Mouse (Mus musculus): ENCODE data around the gene Tomt.
"Not testable (repeated sequence)": the region's sequence is repeated elsewhere in the genome, so short reads cannot be mapped to it uniquely, and the experiment has no call there.

The Tomt gene

DNA sequence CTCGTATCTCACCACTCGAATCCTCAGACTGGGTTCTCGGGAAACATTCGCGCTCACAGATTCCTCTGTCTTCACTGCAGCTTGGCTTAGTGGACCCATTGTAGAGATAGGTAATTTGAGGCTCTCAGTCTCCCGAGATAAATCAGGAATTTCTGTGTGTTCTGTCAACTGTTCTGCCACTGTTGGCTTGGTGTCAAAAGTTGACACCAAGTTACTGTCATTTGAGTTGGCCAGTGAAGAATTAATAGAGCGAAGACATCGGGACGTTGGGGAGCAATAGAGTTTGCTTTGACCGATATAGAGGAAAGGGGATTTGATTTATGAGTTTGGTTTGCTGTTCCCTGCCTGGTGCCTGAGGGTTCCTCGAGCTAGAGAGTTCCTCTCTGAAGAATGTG lies at the start of gene Tomt:
Tomt (minus strand) TSS at position 73 of the 395 bp plus-strand sequence.
- no peak for DNase-seq (ENCODE audit: low spot score in 2 of 2)

DNA sequence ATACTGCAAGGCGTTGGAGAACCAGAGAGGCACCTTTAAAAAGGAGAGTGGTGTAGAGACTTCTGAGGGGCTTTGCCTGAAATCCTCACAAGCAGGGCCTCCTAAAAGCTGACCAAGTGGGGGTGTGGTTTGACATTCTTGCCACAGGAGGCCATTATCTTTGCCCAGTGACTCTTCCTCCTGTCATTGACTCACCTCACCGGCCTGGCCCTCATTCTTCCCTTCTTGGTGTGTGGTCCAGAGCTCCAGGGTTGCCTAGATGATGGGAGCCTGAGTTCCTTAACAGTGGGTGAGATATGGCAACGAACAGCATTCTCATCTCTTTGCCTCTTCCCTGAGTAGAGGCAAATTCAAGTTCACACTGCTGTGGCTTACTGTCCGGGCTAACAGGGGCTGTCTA lies 49.7 kb upstream of the Tomt start:
- no peak for DNase-seq (ENCODE audit: low spot score in 2 of 2)

DNA sequence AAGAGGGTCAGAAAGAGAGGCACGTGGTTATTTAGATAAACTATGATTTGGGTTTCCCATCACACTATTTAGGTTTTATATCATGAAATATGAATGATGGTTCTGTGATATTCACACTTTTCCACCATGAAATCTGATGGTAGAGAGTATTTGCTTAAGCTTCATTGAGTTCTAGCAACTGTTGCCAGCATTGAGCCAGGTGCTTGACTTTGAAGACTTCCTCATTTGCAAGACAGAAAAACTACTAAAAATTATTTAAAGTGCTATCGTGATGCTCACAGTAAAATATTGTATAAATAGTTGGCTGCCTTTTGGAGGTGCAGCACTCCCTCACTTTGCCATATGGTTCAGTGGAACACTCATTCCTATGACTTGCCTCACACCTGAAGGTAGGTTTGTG lies 49.1 kb upstream of the Tomt start:
- no peak for DNase-seq (ENCODE audit: low spot score in 2 of 2)

DNA sequence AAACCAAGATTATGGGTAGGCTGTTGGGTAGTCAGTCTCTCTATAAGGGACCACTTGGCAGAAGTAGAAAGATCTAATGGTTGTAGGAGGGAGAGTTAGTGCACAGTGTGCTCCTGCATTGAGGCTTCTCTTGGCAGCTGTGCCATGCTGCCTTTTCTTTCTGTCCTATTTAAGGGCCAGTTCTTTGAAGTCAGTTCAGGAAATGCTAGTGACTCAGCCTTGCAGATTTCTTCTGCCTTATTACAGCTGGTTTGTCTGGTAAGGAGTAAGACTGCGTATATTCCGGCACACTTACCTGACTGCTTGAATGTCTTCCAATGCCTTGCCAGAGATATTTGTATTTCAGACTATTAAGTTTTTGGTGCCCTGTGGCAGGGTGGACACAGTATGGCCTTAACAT lies 48.0 kb upstream of the Tomt start:
- DNase-seq (ENCODE audit: low spot score in 2 of 2), result no peak

DNA sequence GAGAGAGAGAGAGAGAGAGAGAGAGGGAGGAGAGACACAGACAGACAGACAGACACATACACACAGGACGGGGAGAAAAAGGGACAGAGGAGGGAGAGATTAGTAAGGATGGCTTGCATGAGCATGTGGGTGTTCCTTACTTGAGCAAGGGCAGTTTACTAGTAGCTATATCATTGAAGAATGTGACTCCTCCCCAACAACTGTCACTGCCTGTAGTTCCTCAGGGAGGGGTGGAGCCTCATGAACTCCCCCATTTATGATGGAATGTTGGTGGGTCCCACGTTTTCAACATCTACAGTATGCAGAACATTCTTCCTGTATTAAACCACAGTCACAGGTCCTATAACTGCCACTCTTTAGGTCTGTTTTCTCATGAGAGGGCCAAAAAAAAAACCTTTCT lies 45.9 kb upstream of the Tomt start:
- no peak for DNase-seq (ENCODE audit: low spot score in 2 of 2)

DNA sequence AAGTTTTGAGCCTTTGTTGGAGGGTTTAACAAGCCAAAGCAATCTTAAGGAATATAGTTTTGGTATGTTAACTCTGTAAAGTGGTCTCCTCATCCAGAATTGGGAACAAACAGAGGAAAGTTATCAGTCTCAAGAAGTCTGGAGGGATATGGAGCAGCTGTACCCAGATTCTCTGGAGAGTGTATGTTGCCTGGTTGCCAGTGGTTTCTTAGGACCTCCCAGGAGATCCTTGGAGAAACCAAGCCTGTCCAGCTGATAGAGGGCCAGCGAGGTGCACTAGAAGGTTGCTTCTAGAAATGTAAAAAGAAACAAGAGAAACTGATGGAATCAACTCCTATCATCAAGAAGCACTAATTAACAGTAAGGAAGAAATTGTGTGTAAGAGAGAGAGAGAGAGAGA lies 45.5 kb upstream of the Tomt start:
- DNase-seq (ENCODE audit: low spot score in 2 of 2), result no peak

DNA sequence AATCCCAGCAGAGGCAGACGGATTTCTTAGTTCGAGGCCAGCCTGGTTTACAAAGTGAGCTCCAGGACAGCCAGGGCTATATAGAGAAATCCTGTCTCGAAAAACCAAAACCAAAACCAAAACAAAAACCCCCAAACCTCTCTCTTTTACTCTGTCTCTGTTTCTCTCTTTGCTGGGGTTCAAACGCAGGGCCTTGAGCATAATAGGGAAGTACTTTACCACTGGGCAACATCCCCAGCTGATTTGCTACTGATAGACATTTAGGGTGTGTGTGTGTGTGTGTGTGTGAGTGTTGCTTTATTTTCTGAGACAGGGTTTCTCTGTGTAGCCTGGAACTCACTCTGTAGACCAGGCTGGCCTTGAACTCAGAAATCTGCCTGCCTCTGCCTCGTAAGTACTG lies 42.8 kb upstream of the Tomt start:
- not testable (repeated sequence) for DNase-seq (ENCODE audit: low spot score in 2 of 2)

DNA sequence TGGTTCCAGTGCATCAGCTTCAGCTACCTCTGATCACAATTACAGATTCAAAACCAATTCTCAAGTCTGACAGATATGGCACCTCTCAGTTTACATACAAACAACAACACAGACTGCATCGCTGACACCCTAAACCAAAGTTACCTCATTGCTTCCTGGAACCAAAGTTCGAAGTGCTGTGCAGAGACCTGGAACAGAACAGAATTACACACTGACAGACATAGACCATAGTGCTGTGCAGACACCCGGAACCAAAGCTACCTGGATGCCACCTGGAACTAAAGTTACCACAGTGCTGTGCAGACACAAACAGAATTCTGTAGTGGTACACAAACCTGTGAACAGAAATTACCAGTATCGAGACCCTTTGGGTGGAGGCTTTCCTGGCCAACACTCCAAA lies 33.6 kb upstream of the Tomt start:
- DNase-seq (ENCODE audit: low spot score in 2 of 2), result no peak

DNA sequence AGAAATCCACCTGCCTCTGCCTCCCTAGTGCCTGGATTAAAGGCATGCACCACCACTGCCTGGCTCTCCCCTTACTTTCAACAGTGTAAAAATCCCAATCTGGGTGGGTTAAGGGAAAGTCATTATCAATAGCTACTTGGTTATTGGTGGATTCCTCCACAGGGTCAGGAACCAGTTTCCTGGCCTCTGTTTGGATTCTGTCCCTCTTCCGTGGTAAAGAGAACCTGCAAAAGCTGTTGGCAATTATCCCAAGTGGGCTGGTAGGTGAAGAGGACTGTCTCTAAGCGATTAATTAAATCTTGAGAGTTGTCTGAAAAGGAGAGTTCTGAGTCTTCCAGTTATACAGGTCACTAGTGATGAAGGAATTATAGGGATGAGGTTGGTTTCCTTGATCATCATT lies 32.2 kb upstream of the Tomt start:
- DNase-seq (ENCODE audit: low spot score in 2 of 2), result no peak

DNA sequence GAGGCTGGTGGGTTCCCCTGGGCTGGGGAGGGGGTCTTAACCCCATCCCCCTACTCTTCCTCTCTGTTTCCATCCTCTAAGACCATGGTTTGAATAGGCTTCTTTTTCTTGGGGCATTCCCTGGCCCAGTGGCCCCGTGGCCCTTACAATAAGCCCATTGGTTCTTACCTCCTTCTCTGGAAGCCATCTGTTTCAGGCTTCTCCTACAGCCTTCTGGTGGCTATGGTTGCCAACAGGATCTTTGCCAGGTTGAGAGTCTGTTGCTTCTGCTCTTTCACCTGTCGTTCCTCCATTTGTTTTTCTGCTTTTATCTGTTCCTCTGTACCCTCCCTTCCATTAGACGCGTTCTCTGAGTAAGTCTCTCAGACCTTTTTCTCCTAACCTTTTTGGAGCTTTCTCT lies 31.4 kb upstream of the Tomt start:
- DNase-seq (ENCODE audit: low spot score in 2 of 2), result no peak

DNA sequence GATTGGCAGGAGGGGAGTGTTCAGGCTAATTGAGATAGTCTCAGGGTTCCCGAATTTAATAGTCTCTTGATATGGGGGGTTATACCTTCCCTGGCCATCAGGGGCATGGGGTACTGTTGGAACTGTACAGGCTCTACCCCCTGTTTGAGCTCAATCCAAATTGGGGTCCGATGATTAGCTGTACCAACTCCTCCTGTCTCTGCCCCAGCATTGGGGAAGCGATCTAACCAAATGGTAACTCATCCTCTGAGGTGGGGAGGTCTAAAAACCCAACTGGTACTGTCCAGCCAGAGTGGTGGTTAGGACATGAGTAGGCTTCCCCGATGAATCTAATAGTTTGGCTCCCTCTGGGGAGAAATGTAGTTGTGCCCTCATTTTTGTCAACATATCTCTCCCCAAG lies 30.8 kb upstream of the Tomt start:
- DNase-seq (ENCODE audit: low spot score in 2 of 2), result no peak

DNA sequence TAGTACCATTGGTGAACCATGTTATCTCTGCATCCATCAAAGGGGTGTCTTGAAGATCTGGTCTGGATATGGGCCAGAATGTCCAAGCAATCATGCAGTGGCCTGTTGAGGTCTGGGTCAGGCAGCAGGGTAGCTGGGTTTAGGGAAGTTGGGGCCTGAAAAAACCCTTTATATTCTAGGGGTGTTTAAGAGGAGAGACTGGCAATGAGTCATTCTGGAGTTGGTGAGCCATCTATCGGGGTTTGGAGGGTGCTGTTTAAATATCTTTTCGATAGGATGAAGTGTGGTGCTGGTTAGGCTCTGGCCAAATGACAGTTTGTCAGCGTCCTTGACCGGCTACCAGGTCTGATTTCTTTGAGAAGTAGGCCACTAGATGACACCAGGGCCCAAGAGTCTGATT lies 29.8 kb upstream of the Tomt start:
- DNase-seq (ENCODE audit: low spot score in 2 of 2), result no peak

DNA sequence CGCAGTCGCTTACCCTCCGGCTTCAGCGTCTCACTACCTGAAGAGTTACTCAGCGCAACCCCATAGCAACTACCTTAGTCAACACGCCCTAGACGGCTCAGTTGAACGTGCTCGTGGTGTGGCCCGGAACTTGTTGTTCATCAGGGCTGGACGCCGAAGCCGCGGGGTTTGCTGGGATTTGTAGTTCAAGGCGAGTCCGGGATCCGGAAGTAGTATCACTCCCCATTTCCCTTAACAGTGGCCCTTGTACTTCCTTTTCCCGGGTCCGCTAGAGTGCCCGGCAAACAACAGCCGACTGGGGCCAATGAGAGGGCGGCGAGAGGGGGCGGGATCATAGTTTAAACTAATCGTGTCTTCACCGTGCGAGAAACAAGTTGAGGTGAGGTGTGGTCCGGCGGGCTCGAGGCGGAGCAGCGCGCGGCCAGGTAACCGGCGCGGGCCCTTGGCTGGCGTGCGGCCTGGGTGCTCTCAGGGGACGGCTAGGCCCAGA lies 27.6 kb upstream of the Tomt start, which contains the start of the genes Lrrc51 and Numa1:
Lrrc51 (minus strand) TSS at position 145 of the 490 bp plus-strand sequence.
Numa1 (plus strand) TSS at position 361 of the 490 bp plus-strand sequence.
- DNase-seq (ENCODE audit: low spot score in 2 of 2), result peak; percentile 95 to 97

DNA sequence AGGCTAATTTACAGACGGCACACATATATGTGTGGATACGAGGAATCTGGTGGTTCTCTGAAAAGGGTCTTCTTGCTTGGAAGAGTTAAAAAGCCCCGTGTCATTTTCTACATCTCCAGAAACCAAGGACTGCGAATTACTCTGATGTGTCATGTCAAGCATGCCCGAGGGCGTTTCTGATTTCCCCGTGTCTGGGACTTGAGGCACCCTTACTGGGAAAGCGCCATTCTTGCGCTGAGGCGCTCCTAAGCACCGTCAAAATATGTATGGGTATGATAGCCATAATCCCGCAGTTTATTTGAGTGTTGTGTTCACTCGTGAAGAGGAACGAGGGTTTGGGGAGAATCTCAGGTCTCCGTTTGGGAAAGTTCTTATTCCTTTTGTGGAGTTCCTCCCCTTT lies 27.1 kb upstream of the Tomt start:
- DNase-seq (ENCODE audit: low spot score in 2 of 2), result no peak

DNA sequence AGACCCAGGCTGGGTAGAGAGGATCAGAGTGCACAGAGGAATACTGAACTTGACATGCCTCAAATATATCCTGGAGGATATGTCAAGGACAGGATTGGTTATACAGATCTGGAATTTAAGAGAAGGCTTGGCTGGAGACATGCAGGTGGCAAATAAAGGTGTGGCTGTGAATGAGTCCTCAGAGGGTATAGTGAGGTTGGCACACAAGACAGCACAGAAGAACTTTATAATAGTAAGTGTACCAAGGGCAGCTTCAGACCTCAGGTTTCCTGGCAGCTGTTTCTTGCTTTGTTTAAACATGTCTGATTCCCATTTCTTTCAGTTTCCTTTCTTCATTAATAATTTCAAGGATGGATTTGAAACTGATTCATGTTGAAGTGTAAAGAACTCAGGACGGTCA lies 26.4 kb upstream of the Tomt start:
- DNase-seq (ENCODE audit: low spot score in 2 of 2), result no peak

DNA sequence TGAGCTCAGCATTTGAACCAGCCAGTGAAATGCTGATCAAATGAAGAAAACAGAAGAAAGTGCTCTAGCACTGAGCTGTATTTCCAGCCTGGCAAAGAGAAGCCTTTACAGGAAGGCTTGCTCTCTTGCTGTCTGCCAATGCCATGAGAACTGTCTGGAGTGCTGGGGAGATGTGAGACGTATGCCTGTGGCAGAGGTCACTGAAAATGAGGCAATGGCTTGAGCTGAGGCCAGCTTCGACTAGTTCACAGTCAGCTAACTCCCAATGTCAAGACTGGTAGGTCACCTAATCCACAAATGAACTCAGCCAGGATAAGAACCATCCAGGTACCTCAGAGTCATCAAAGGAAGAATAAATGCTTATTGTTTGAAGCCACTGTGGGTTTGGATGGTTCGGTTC lies 21.9 kb upstream of the Tomt start:
- DNase-seq (ENCODE audit: low spot score in 2 of 2), result no peak

DNA sequence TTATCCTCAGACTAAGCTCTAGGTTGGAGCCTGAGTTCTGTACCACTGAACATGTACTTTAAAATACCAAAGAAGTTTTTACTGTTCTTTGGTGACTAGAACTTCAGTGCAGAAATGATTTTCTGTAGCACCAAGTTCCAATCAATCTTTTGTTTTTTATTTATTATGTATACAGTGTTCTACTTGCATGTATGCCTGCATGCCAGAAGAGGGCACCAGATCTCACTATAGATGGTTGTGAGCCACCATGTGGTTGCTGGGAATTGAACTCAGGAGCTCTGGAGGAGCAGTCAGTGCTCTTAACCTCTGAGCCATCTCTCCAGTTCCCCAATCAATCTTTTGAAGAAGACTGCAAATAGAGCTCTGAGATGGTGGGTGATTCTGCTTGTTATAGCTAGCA lies 19.7 kb upstream of the Tomt start:
- not testable (repeated sequence) for DNase-seq (ENCODE audit: low spot score in 2 of 2)

DNA sequence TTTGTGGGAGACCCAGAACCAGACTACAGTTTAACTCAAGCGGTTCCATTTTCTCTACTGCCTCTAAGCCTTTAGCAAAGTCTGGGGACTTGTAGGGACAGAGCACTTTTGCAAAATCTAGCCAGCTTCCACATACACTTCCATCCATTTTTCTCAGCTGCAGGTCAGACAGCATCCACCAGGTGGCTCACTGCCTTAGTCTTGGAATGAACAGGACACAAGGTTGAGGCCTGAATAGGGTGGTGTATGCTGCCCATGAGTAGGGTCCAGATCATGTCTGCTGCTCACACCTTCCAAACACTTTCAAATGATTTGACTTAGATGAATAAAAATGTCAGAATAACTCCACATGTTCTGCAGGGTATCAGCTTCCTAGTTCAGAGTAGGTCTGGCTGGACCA lies 11.9 kb upstream of the Tomt start:
- peak; percentile 61 to 62 for DNase-seq (ENCODE audit: low spot score in 2 of 2)

DNA sequence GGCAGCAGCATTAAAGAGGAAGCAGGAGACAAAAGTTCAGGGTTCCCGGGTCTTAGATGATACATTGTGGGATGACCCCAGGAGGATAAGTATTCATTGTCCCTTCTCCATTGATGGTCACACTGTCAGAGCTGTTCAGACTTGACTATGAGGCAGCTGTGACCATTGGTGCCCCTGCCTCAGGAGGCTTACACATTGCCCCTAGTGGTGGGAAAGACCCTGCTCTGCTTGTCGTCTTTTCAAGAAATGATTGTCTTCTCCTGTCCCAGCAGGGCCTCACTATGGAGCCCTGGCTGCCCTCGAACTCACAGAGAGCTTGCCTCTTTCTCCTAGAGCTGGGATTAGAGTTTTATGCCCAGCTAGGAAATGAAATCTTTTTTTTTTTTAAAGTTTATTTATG lies 5.8 kb upstream of the Tomt start:
- no peak for DNase-seq (ENCODE audit: low spot score in 2 of 2)

DNA sequence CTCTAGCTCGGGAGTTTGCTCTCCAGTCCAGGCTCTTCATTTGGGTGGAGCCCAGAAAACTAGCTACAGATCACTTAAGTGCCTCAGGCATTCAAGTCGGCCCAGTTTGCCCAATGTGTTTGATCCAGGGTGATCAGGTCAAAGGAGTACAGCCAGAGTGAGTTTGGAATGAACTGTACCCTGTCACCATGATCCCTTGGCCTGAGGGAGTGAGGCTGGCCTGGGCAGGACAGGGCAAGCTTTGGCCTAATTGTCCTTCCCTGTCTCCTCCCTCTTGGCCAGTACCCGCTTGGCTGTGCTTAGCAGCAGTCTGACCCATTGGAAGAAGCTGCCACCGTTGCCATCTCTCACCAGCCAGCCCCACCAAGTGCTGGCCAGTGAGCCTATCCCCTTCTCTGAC lies 4.0 kb upstream of the Tomt start:
- no peak for DNase-seq (ENCODE audit: low spot score in 2 of 2)

DNA sequence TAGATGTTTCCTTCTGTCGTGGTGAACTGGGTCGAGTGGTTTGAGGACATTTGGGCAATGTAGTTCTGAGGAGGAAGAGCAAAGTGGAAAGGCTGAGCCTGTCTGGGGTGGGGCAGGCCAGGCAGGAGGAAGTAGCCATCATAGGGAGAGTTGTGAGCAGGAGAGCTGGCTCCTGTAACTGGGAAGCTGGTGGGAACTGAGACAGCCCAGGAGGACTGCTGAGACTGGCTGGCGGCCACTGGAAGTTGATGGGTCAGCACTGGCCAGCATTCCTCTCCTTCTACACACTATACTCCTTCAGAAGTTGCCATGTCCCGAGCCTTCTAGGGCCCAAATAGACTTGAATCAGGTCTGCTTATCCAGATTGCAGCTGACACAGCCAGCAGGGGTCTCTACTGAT lies 2.2 kb upstream of the Tomt start:
- DNase-seq (ENCODE audit: low spot score in 2 of 2), result no peak

DNA sequence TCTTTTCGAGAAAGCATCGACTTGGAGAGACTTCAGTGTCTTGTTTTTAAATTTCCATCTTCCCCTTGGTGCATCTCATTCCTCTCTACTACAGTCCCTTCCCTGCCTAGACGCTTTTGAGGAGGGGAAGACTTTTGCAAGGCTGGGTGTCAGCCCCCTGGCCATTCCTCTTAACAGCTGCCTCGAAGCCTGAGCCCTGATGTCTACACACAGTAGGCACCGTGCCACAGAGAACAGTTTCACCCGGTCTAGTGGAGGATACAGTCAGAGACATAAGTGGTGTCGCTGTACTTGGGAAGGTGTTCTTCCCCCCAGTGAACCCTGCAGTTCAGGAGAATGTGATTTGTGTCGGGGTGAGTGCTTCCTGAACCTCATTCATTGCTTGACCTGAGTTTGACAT lies 537 bp upstream of the Tomt start:
- DNase-seq (ENCODE audit: low spot score in 2 of 2), result peak in 1 of 2 experiments; percentile 14

DNA sequence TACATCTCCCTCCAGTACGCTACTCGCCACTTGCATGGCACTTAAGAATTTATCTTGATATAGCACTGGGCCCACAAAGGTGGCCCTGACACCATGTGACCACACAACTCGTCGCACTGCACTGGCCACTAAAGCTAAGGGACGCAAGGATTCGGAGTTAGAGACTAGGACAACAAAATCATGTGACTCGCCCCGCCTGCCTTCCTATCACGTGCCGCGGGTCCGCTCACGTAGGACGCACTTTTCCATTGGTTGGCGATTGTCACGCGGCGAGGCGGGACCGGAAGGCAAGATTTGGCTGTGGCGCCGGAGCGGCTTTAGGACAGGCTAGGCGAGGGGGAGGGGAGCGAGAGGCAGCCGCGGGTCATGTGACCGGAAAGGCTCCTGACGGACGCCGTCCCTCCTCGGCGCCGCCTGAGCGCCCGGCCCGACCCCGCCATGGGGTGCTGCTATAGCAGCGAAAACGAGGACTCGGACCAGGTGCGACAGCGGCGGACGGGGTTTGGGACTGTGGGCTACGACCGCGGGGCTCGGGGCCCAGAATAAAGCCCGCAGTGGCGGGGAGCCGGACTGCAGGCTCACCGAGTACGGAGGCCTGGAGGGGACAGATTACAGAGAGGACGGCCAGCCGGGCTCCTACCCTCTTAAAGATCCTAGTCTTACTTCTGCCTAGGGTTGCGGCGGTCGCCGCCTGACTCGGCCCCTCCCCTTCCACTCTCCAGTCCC lies 435 bp downstream of the Tomt start, which contains the start of gene Lamtor1:
Lamtor1 (plus strand) TSS at position 344 of the 726 bp plus-strand sequence.
- peak; percentile 98 to 100 for DNase-seq (ENCODE audit: low spot score in 2 of 2)

DNA sequence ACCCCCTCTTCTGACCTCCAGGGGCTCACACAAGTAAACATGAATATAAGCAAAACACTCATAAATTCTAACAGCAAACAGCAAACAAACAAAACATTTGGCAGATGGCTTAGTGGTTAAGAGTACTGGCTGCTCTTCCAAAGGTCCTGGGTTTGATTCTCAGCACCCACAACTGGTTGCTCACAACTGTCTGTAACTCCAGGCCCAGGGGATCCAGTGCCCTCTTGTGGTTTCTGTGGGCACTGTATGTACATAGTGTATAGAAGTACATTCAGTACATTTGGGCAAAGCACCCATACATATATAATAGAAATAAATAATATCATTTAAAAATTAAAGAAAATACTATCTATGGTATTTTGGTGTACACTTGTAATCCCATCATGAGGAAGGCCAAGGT lies 3.3 kb downstream of the Tomt start:
- no peak for DNase-seq (ENCODE audit: low spot score in 2 of 2)
